Mouse (Mus musculus) spleen, adult 12 weeks (tissue): Measurements from ENCODE around the gene Rpain.

Source experiments
- DNase-seq: peaks from one replicate; pipeline ENCODE4 v3.0.0; 2022; ENCODE audit warnings: low spot score

Rpain gene

DNA sequence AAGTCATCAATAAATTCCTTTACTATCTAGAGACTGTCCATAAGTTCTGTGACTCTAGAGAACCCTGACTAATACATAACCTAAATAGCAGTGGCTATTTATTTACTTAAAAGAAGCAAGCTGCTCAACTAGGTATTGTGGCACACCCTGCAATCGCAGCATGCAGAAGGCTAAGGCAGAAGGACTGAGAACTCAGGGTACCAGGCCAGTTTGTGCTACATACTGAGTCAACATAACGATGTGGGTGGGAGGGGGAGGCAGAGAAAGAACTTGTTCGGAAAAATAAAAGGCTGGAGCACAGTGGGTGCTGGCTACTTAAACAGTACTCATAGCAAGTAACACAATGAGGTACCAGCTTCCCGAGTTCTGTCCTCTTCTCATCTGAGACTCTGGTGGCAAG, 31.2 kb downstream of the Rpain start:
- DNase-seq = no peak

DNA sequence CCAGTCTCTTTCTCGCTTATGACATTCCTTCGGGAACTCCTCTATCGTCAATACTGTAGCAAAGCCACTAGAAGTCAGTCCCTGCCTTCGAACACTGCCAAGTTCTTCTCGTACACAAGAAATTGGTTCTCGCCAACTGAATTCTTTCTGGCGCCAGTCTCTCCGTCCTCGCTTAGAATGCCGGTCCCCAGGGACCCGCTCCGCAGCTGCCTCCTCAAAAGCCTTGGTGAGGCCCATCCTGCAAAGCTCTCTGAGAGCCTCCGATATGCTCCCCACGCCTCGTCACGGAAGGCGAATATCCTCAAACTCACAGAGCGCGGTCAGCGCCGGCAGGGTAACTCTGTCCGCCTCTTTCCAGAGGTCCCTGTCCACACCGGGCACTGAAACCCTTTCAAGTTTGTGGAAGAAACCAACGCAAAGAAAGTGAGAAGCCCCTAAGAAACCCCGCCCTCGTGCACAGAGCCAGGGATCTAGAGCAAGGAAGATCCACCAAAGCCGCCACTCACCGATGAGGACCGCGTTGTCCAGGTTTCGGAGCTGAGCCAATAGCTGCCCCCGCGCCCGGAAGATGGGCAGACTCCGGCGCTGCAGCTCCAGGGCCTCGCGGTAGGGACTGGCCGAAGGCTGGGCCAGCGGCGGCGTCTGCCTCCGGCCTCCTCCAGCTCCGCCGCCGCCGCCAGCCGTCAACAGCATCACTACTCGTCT, 33.8 kb downstream of the Rpain start:
- DNase-seq = no peak

DNA sequence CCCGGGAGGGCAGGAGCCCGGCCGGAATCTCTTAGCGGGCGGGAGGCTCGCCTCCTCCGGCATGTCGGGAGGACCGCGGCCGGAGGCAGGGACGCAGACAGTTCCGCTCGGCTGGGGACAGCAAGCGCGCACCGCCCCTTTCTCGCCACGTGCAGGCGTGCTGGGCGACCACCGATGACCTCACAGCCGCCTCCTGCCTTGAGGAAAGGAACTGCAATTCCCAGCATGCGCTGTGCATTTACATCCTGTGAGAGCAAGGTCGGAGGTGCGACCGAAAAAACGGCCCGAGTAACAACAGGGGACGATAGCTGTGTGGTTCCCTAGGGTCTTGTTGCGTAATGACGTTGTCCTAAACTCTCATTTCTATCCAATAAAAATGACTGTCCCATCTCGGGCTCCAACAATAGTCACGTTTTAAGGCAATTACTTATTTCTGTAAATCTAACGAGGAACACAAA, 34.3 kb downstream of the Rpain start, which contains the start of gene Dhx33:
TSS of gene Dhx33 (minus strand) at position 122 of the 458 bp plus-strand sequence.
- peak; percentile 82 for DNase-seq

DNA sequence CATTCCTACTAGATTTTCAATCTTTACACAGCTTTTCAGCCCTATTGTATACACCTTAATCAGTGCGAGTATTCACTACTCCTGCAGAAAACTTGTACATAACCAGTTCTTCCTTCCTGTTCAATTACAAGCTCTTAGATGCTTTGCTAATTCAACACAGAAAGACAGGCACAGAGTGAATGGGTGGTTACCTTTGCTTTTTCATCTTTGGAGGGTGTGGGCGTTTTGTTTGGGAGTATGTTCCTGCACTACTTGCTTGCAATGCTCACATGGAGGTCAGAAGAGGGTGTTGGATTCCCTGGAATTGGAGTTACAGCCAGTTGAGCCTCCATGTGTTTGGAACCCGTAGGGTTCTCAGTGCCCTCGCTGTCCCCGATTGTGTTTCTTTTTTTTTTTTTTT, 35.0 kb downstream of the Rpain start:
- DNase-seq = no peak

DNA sequence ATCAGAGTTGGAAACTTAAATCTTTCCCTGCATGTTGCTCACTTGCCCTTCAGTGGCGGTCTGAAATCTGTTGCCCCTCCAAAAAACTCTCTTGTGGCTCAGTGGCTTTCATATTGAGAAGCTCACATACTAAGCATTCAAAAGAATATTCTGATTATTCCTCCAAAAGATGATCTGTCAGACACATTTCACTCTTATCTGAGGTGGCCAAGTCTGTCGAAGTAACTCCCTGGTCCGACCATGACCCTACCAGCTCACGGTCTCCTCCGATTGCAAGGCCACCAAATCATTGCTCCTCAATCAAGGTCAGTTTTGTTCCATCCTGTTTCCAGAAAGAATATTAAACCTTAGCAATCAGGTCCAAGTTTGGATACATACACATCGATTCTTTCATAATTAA, 37.0 kb downstream of the Rpain start:
- DNase-seq = no peak

DNA sequence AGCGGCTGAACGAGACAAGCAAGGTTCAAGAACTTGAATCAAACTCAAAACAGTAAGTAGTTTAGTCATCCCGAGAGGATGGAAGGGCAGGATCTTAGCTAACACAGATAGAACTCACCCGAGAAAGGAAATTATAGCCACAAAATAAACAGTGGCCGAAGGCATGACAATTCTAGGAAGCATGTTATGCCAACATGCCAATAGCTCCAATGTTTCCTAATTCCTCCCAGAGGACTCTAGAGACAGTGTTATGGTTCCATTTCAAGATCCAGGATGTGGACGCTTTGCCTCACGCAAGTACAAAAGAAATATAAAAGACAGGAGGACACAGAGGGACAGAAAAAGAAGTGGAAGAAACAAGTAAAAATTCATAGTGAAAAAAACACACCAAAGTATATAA, 37.8 kb downstream of the Rpain start:
- DNase-seq = no peak

- DNase-seq = no peak
Measured at GRCm38 (mm10) chr11:71008321-71008720, 38.3 kb downstream of the Rpain start.

GRCm38 (mm10) chr11:71012743-71013142, 42.7 kb downstream of the Rpain start:
- DNase-seq = no peak

DNA sequence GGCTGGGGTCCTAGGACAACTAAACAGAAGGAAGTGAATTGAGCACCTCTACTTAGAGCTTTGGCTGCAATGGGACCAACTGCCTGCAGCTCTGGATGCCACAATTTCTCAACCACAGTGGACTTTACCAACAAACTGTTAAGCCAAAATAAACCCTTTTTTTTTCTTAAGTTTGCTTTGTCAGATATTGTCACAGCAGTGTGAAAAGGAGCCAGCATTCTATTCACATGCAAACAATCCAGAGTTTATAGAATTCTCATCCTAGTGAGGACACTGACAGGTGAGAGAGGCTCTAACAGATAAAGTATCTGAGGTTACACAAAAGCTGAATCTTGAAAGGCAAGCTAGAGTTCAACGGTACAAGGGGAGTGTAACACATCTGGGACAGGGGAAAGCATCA, 47.0 kb downstream of the Rpain start:
- DNase-seq = no peak

DNA sequence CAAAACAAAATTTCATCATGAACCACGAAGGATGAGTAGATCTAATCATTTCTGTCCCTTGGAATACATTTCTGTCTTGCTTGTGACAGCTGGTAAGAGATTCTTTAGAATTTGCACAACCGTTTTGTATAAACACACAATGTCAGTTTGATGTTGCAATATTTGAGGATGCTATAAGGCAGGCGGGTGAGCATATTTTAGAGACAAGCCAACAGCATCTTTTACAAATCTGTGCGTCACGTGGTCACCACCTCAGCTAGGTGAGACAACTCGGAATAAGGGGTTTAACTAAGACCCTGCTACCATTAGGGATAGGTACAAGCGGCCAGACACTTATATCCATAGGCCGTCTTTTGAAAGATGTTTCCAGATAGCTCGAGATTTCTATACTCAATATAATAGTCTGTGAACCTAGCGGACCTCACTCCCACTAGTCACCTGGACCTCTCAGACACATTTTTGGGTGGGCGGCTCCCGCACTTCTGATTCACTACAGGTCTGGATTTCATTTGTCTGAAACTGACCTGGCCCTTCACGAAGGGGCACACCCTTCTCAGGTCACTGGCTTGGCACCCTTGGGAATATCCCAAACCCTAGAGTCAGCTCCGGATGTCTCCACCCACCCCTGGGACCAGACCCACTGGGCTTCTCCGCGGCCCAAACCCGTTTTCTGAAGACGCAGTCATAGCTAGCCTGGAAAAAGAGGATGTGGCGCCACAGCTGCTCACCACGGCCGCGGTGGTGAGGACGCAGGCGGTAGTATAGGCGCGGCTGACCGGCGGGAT, 48.6 kb downstream of the Rpain start:
- no peak for DNase-seq

DNA sequence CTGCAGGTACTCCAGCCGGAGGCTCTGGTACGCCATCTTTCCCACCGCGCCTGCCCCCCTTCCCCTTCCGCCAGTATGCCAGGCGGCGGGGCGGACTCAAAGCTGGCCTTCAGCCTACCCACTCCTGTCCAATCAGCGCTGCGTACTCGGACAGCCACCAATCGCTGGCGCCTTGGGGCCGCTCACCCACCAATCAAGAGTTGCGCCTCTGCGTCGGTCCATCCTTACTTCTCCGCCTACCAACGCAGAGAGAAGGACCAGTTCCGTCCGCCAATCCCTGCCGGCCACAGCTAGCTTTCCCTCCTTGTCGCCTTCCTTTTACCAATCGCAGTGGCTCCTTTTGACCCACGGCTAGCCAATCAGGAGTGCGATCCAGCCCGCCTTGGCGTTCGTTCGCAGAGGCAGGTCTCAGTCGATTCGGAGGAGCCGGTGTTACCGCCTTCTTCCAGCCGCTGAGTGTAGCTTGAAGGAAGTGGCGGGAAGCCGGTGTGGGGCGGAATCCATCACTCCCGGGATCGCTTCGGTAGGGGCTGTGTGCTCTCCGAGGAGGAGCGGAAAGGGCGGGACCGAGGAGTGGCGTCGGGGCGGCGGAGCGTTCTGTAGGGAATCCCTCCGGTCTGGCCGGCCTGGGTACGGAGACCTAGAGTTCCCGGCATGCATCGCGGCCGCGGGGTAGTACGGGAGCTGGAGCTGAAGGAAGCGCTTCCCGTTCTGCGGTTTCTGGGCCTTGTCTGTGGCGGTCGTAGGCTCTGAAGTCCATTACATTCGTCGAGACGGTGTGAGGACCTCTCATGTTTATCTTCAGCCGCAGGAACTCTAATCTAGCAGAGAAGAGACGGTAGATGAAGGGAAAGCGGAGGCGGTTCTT, 49.4 kb downstream of the Rpain start, which contains the start of the genes Mis12 and Derl2:
TSS of gene Mis12 (plus strand) at position 411 of the 868 bp plus-strand sequence.
TSS of gene Derl2 (minus strand) at position 641 of the 868 bp plus-strand sequence.
- DNase-seq = peak; percentile 95
